Mouse (Mus musculus) limb, embryonic 10.5 days (tissue): ENCODE data around the gene AL732309.1. TPM values are rescaled to one million over a fixed set of nuclear protein-coding genes. Genes with fewer than 3 reads are reported as not detected.

Source experiments
- DNase-seq: peaks from one replicate; pipeline ENCODE4 v3.0.0-alpha.2; 2017; ENCODE audit warnings: low spot score
- H3K27ac ChIP-seq: fragments of 300-500 bp; sonication (generic); 2 replicates; pipeline ENCODE4 v1.5.1; 2016; ENCODE audit warnings: mild to moderate bottlenecking
- H3K27me3 ChIP-seq: fragments of 300-500 bp; sonication (generic); 2 replicates; pipeline ENCODE4 v1.6.1; 2016; ENCODE audit warnings: low read depth, mild to moderate bottlenecking; ENCODE audit not compliant: poor library complexity, severe bottlenecking
- H3K36me3 ChIP-seq: fragments of 300-500 bp; sonication (generic); 2 replicates; pipeline ENCODE4 v1.6.1; 2016; ENCODE audit warnings: mild to moderate bottlenecking, moderate library complexity
- H3K4me1 ChIP-seq: fragments of 300-500 bp; sonication (generic); 2 replicates; pipeline ENCODE4 v1.6.1; 2016
- H3K4me3 ChIP-seq: fragments of 300-500 bp; sonication (generic); 2 replicates; pipeline ENCODE4 v1.5.1; 2016; ENCODE audit warnings: mild to moderate bottlenecking, moderate library complexity
- H3K9me3 ChIP-seq: fragments of 300-500 bp; sonication (generic); replicated peaks from 2 replicates; pipeline ENCODE4 v1.6.1; 2016; ENCODE audit warnings: mild to moderate bottlenecking
- WGBS: fragments of 180-500 bp; shearing (Covaris S2); methylation state at CpG from one replicate; pipeline ENCODE4 v1.1.7; 2016; 5-methylcytosine and 5-hydroxymethylcytosine counted together
- polyA plus RNA-seq: library from polyadenylated mRNA; unstranded; fragments of >200 nt; fragmentation: Nextera tagmentation; extraction: Ambion mirVana; gene quantifications from 2 replicates; pipeline ENCODE4 v1.2.1, GENCODE M21; 2016

Gene AL732309.1
- polyA plus RNA-seq, 1 experiment from 2014 or later, result 7.8 TPM

DNA sequence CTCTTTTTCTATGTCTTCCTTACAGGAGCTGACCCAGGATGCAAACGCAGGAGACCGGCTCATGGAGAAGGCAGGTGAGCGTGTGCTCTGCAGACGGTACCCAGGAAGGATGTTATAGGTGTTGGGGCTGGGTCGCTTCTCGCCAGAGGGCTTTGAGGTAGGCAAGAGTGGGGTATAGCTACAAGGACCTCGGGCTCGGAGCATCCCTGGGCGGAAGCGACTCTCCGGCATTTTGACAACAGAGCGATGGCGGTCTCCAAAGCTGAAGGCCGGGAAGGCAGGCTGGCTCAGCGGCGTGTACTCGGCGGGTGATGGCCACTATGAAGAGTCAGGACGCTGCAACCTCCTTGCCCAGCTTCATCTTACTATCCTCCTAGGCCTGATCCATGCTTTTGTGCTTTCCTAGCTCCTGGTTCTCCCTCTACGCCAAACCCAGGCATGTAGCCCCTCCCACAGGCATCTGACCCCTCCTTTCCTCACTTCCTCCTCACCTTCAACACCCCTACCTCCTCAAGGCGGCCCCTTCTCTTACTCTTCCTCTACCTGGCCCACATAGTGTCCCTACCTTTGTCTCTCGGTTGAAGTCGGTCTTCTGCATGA, 33.3 kb downstream of the AL732309.1 start:
- no peak overlapping the region for H3K27ac ChIP-seq
- H3K9me3 ChIP-seq, result no peaks in the 10 kb centered on the region
- H3K36me3 ChIP-seq, result peaks cover 13% of the 10 kb centered on the region
- H3K4me1 ChIP-seq, result peaks cover 18% of the 10 kb centered on the region
- WGBS, result 63% methylated on average over 23 of the region's 23 CpGs
- H3K4me3 ChIP-seq, result no peak overlapping the region
- no peak for DNase-seq
- H3K27me3 ChIP-seq, result peaks cover 22% of the 10 kb centered on the region

DNA sequence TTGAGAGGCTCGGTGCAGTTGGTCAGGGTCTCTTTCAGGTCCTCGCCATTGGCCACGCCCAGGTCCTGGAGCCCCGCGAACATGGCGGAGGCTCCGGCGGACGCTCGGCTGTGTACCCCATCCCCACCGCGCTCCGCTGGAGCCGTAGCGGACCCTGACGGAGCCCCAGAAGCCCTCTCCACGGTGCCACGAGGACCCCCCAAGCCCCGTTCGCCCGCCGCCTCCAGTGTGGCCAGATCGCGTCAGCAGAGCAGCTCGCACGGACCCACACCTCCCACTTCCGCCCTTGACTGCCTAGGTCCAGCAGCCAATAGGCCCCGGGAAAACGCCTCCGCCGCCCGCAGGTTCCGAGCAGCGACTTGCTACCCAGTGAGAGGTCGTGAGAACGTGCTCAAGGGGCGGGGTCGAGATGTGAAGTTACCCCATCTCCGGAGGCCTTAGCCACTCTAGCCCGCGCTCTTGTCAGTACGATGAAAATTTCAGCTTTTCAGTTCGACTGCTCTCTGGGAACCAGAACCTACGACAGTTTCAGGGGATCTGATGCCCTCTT, 35.5 kb downstream of the AL732309.1 start, which contains the start of gene Nelfb:
Nelfb (minus strand) TSS at position 369 of the 550 bp plus-strand sequence.
- Histone ChIP-seq H3K4me3 (peak within 1 kb of the TSS; percentile 84), H3K36me3 (peaks cover 34% of the 10 kb centered on the region), H3K4me1 (peaks cover 18% of the 10 kb centered on the region), H3K27ac (peak within 1 kb of the TSS; percentile 96), H3K27me3 (peaks cover 22% of the 10 kb centered on the region), H3K9me3 (no peaks in the 10 kb centered on the region)
- peak; percentile 94 for DNase-seq
- under 1% methylated on average over 44 of the region's 44 CpGs for WGBS

DNA sequence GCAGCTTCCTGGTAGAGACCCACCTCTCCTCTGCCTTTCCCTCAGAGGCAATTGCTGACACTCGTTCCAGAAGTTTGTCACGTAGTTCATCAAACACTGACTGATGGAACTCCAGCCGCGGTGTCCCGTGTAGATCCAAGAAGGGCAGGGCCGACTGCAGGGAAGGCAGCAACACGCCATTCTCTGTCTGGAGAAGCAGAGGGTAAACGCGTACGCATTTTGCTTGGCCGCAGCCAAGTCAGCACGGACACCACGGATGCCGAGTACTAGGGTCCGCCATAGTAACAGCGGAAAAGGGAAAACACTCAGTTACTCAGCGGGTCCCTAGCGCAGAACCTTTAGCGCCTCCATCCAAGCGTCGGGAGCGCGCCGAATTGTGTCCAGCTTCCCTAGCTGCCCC, 36.0 kb downstream of the AL732309.1 start:
- WGBS, result under 1% methylated on average over 24 of the region's 24 CpGs
- peaks cover 18% of the 10 kb centered on the region for H3K4me1 ChIP-seq
- peaks cover 39% of the 10 kb centered on the region for H3K36me3 ChIP-seq
- no peak for DNase-seq
- H3K27ac ChIP-seq, result peak overlapping the region; percentile 96
- H3K4me3 ChIP-seq, result peak overlapping the region; percentile 84
- H3K27me3 ChIP-seq, result peaks cover 21% of the 10 kb centered on the region
- no peaks in the 10 kb centered on the region for H3K9me3 ChIP-seq

DNA sequence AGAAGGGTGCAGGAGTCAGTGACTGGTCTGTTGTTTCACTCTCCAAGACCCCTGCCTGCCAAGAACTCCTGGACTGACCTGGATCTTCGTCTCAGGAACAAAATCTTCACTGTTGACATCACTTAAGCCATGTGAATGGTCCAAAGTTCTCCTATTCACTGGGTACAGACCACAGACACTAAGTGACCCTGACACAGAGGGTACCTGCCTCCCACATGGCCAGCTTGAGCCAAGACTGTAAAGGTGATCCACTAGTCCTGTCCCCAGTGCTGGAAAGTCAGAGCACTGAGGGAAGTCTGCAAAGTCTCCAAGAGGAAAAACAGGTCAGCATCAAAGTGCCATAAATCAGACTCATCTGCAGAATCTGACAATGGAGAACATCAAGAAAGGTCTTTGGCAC, 39.1 kb downstream of the AL732309.1 start:
- H3K4me1 ChIP-seq, result peaks cover 18% of the 10 kb centered on the region
- no peaks in the 10 kb centered on the region for H3K27me3 ChIP-seq
- no peak overlapping the region for H3K4me3 ChIP-seq
- no peaks in the 10 kb centered on the region for H3K9me3 ChIP-seq
- 89% methylated on average over 1 of the region's 1 CpGs for WGBS
- H3K36me3 ChIP-seq, result peaks cover 70% of the 10 kb centered on the region
- H3K27ac ChIP-seq, result no peak overlapping the region
- DNase-seq, result no peak

DNA sequence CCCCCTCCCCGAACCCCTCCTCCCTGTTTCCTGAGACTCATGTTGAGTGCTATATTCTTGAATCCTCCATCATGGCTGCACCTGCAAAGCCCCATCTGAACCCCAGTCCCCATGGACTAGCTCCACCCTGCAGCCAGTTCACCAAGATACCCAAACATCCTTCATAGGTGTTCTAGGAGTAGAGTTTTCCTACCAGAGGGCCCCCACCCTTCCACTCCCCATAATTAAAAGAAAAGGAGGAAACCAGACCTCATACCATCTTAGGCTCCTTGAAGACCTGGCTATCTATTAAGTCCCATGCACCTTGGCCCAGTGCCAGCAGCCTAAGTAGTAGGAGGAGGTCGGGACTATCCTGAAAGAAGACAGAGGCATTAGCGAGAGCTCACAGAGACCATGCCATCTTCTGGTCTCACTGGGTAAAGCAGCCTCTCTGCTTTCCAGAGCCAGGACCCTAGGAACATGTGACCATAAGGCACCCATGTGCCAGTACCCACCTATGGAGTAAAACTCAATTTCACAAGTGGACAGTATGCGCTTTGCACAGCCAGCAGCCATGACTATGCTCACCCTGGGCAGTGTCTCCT, 42.9 kb downstream of the AL732309.1 start:
- no peak overlapping the region for H3K27ac ChIP-seq
- H3K9me3 ChIP-seq, result no peaks in the 10 kb centered on the region
- no peaks in the 10 kb centered on the region for H3K27me3 ChIP-seq
- WGBS, result 74% methylated on average over 4 of the region's 4 CpGs
- DNase-seq, result no peak
- H3K4me3 ChIP-seq, result no peak overlapping the region
- H3K4me1 ChIP-seq, result no peaks in the 10 kb centered on the region
- peaks cover 99% of the 10 kb centered on the region for H3K36me3 ChIP-seq

DNA sequence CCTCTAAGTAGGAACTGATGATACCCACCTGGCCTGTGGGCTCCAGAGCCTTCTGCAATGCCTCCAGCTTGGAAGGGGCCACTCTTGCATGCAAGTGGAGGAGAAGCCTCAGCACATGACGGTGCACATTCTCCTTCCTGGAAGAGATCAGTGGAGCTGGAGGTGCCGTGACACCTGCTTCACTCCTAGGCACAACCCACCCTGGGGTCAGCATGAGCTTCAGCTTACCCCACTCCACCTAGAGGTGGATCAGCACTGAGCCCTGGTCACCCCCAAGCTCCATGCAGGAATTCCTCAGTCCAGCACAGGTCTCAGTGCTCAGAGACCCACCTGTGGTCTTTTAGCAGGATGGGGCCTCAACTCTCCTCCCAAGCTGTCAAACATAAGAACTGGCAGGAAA, 46.0 kb downstream of the AL732309.1 start:
- peaks cover 79% of the 10 kb centered on the region for H3K36me3 ChIP-seq
- 93% methylated on average over 2 of the region's 2 CpGs for WGBS
- H3K4me3 ChIP-seq, result no peak overlapping the region

DNA sequence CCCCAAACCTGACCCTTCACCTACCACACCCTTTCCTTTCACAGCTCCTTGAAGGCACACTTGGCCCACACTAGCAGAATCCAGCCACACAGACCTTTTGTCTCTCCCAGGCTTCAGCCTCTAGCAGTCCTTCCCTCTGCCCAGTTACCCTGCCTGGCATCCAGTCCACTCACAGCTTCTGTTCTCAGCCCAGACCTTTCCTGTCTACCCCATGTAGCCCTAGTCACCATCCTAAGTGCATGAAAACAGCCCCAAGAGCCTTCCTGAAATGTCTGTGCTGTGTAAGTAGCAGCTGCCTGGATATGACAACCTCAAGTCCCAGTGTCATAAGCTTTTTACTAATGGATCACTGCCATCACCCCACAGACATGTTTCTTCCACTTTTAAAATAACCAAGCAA, 48.7 kb downstream of the AL732309.1 start:
- H3K36me3 ChIP-seq, result peaks cover 52% of the 10 kb centered on the region
- 0 out of 2 replicates have a peak overlapping the region, but pooled peaks have one; percentile 3 for H3K27ac ChIP-seq
- H3K4me3 ChIP-seq, result no peak overlapping the region
- no peaks in the 10 kb centered on the region for H3K9me3 ChIP-seq
- no peak for DNase-seq
- peaks cover 41% of the 10 kb centered on the region for H3K27me3 ChIP-seq
- H3K4me1 ChIP-seq, result peaks cover 45% of the 10 kb centered on the region

More for the DNA sequence above, 46.0 kb downstream of the AL732309.1 start:
- Histone ChIP-seq H3K4me1 (peaks cover 24% of the 10 kb centered on the region), H3K27me3 (peaks cover 20% of the 10 kb centered on the region), H3K9me3 (no peaks in the 10 kb centered on the region), H3K27ac (no peak overlapping the region)
- DNase-seq, result no peak

DNA sequence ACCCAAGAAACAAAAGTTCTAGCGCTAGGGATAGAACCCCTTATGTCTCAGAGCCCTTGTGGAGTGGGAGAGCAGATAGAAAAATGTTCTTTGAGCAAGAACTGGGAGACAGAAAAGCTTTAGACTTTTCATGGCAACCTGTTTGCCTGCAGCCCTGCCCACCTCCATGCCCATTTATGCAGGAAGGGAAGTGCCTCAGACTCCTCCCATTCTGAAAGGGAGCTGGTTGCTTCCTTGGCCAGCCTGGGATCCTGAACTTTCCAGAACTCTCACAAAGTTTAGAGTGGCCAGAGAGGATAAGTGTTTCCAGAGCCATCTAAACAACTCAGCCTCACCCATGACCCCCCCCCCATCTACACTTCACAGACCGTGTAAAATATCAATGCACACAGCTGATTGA, 49.5 kb downstream of the AL732309.1 start:
- no peaks in the 10 kb centered on the region for H3K9me3 ChIP-seq
- peaks cover 41% of the 10 kb centered on the region for H3K27me3 ChIP-seq
- WGBS, result 33% methylated on average over 2 of the region's 2 CpGs
- DNase-seq, result no peak
- H3K4me3 ChIP-seq, result no peak overlapping the region
- no peak overlapping the region for H3K27ac ChIP-seq
- H3K4me1 ChIP-seq, result peaks cover 45% of the 10 kb centered on the region
- peaks cover 44% of the 10 kb centered on the region for H3K36me3 ChIP-seq

DNA sequence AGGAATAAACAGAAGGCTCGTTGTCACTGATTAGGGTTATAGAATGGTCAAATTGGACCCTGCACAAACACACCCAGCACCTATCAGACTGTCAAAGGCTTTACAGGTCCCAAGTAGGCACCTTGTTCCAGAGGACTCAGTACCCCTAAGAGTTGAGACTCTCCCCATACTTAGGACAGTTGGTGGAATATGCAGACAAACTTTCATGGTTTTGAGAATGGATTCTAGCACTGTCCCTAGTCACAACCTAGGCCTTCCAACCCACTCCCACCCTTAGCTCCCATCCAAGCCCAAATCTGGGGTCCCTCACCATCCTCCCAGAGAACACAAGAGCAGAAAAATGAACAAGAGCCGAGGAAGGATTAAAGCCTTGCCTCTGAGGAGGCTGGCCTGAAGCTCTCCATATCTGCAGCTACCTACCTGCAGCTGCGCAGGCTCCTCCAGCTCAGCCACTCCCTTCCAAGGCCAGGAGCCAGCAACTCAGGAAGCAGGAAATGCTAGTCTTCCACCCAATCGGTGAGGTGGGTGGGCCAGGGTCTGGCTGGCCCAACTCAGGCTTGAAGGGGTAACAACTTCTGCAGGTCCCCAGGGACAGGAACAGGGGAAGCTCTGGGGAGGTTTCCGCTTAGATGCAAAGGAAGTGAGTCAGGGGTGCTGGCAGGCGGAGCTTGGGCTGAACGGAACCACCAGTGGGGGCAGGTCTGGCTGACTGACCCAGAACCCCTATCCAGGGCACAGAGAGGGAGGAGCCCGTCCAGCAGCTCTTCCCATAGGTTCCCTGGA, 50.3 kb downstream of the AL732309.1 start, which contains the start of gene Tor4a:
Tor4a (minus strand) TSS at position 715 of the 783 bp plus-strand sequence.
- WGBS, result 12% methylated on average over 8 of the region's 8 CpGs
- Histone ChIP-seq H3K27ac (peak within 1 kb of the TSS; percentile 47; the same call in 1 of the 2 replicates), H3K27me3 (peaks cover 41% of the 10 kb centered on the region), H3K4me3 (peak within 1 kb of the TSS; percentile 40), H3K4me1 (peaks cover 45% of the 10 kb centered on the region), H3K9me3 (no peaks in the 10 kb centered on the region), H3K36me3 (peaks cover 36% of the 10 kb centered on the region)
- DNase-seq, result peak; percentile 43

DNA sequence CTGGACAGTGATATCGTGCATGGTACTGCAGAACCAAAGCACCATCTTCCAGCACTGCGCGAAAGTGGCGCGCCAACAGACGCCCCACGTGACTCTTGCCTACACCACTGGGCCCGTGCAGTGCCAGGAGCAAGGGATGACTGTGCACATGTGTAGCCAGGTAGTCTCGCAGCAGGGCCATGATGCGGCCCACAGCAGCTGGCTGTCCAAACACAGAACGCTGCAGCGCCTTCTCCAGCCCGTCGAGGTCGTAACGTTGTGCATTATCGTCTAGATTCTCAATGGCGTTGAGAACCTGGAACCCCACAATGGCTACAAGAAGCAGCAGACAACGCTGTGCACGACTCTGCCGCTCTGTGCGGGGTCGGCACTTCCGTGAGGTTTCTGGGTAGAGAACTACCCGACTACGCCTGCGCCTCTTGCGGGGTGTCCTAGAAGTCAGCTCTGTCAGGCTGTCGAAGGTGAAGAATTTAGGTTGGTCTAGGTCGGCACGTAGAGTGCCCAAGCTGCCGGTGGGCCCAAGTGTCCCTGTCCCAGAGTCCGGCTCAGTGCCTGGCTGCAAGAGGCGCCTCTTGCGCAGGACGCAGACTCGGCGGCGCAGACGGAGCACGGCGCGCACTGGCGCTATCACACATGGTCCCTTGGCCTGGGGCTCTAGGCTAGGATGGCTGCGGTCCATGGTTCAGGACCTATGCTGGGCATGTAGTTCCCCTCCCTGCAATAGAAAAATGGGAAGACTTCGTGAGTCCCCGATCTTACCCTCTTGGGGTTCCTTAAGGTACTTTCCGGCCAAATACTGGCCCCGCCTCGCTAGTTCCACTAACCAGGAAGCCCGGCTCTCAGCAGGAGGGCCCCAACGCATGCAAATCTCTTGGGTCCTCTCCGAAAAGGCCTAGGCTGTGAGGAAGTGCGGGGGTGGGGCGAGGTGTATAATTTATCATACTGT, 51.2 kb downstream of the AL732309.1 start:
- 20% methylated on average over 55 of the region's 55 CpGs for WGBS
- H3K4me1 ChIP-seq, result peaks cover 45% of the 10 kb centered on the region
- no peaks in the 10 kb centered on the region for H3K9me3 ChIP-seq
- H3K36me3 ChIP-seq, result peaks cover 27% of the 10 kb centered on the region
- peak overlapping the region; percentile 40 for H3K4me3 ChIP-seq
- peaks cover 41% of the 10 kb centered on the region for H3K27me3 ChIP-seq
- DNase-seq, result peak; percentile 41
- H3K27ac ChIP-seq, result 0 out of 2 replicates have a peak overlapping the region, but pooled peaks have one; percentile 47
